Mouse (Mus musculus) heart, embryonic 12.5 days (tissue): Measurements from ENCODE around the gene Rbm8a. TPM values are rescaled to one million over a fixed set of nuclear protein-coding genes. Genes with fewer than 3 reads are reported as not detected.
"Not testable (repeated sequence)": the region's sequence is repeated elsewhere in the genome, so short reads cannot be mapped to it uniquely, and the experiment has no call there.

ENCODE experiments used
- ATAC-seq: fragments of 200-750 bp; cut with Nextera tagmentation; 2 replicates; pipeline ENCODE4 v1.8.0; 2017; ENCODE audit warnings: moderate TSS enrichment, moderate library complexity; ENCODE audit not compliant: insufficient number of reproducible peaks, low FRiP score
- H3K27ac ChIP-seq: fragments of 300-500 bp; sonication (generic); 2 replicates; pipeline ENCODE4 v1.5.1; 2016; ENCODE audit warnings: mild to moderate bottlenecking, moderate library complexity; ENCODE audit not compliant: poor library complexity, severe bottlenecking
- H3K27me3 ChIP-seq: fragments of 300-500 bp; sonication (generic); replicated peaks from 2 replicates; pipeline ENCODE4 v1.6.1; 2016; ENCODE audit warnings: mild to moderate bottlenecking, moderate library complexity
- H3K36me3 ChIP-seq: fragments of 300-500 bp; sonication (generic); 2 replicates; pipeline ENCODE4 v1.6.1; 2016; ENCODE audit warnings: mild to moderate bottlenecking, moderate library complexity
- H3K4me1 ChIP-seq: fragments of 300-500 bp; sonication (generic); replicated peaks from 2 replicates; pipeline ENCODE4 v1.6.1; 2016; ENCODE audit warnings: mild to moderate bottlenecking
- H3K4me2 ChIP-seq: fragments of 300-500 bp; sonication (generic); 2 replicates; pipeline ENCODE4 v1.6.1; 2016; ENCODE audit warnings: mild to moderate bottlenecking, moderate library complexity
- H3K4me3 ChIP-seq: fragments of 300-500 bp; sonication (generic); 2 replicates; pipeline ENCODE4 v1.5.1; 2016; ENCODE audit warnings: mild to moderate bottlenecking
- H3K9ac ChIP-seq: fragments of 300-500 bp; sonication (generic); 2 replicates; pipeline ENCODE4 v1.6.1; 2016; ENCODE audit warnings: mild to moderate bottlenecking, moderate library complexity
- H3K9me3 ChIP-seq: fragments of 300-500 bp; sonication (generic); replicated peaks from 2 replicates; pipeline ENCODE4 v1.6.1; 2016; ENCODE audit warnings: mild to moderate bottlenecking, moderate library complexity
- WGBS: fragments of 180-500 bp; shearing (Covaris S2); methylation state at CpG from one replicate; pipeline ENCODE4 v1.1.7; 2016; 5-methylcytosine and 5-hydroxymethylcytosine counted together
- polyA plus RNA-seq: library from polyadenylated mRNA; unstranded; fragments of >200 nt; fragmentation: Nextera tagmentation; extraction: Ambion mirVana; gene quantifications from 2 replicates; pipeline ENCODE4 v1.2.1, GENCODE M21; 2016

The Rbm8a gene
- polyA plus RNA-seq, 1 experiment from 2014 or later = 90.8 TPM

GRCm38 (mm10) chr3:96647365-96647764, 17.6 kb downstream of the Rbm8a start:
- ATAC-seq = no peak
- 79% methylated on average over 3 of the region's 3 CpGs for WGBS

GRCm38 (mm10) chr3:96660901-96661300, 31.2 kb downstream of the Rbm8a start:
- Histone ChIP-seq H3K36me3 (no peaks in the 10 kb centered on the region), H3K4me3 (no peak overlapping the region), H3K9ac (no peak overlapping the region), H3K27me3 (no peaks in the 10 kb centered on the region), H3K9me3 (no peaks in the 10 kb centered on the region), H3K4me2 (no peak overlapping the region), H3K27ac (no peak overlapping the region), H3K4me1 (peaks cover 10% of the 10 kb centered on the region)
- ATAC-seq = no peak
- WGBS = 75% methylated on average over 2 of the region's 2 CpGs

More at GRCm38 (mm10) chr3:96647365-96647764, 17.6 kb downstream of the Rbm8a start:
- no peaks in the 10 kb centered on the region for H3K27me3 ChIP-seq
- H3K4me2 ChIP-seq = no peak overlapping the region
- H3K4me1 ChIP-seq = peaks cover 13% of the 10 kb centered on the region
- H3K4me3 ChIP-seq = no peak overlapping the region
- H3K9ac ChIP-seq = no peak overlapping the region
- peaks cover 16% of the 10 kb centered on the region for H3K36me3 ChIP-seq
- no peaks in the 10 kb centered on the region for H3K9me3 ChIP-seq
- no peak overlapping the region for H3K27ac ChIP-seq

GRCm38 (mm10) chr3:96662731-96663316, 33.1 kb downstream of the Rbm8a start:
- peak overlapping the region; percentile 67 for H3K4me2 ChIP-seq
- ATAC-seq = no peak
- no peak overlapping the region for H3K9ac ChIP-seq
- H3K27me3 ChIP-seq = no peaks in the 10 kb centered on the region
- no peaks in the 10 kb centered on the region for H3K36me3 ChIP-seq
- peaks cover 10% of the 10 kb centered on the region for H3K4me1 ChIP-seq
- 0 out of 2 replicates have a peak overlapping the region, but pooled peaks have one; percentile 28 for H3K4me3 ChIP-seq
- no peaks in the 10 kb centered on the region for H3K9me3 ChIP-seq
- H3K27ac ChIP-seq = peak overlapping the region; percentile 1; the same call in 1 of the 2 replicates
- 46% methylated on average over 8 of the region's 8 CpGs for WGBS

GRCm38 (mm10) chr3:96663432-96664239, 33.9 kb downstream of the Rbm8a start:
- H3K9me3 ChIP-seq = no peaks in the 10 kb centered on the region
- peak overlapping the region; percentile 21; the same call in 1 of the 2 replicates for H3K9ac ChIP-seq
- peak overlapping the region; percentile 67 for H3K4me2 ChIP-seq
- H3K36me3 ChIP-seq = no peaks in the 10 kb centered on the region
- peaks cover 10% of the 10 kb centered on the region for H3K4me1 ChIP-seq
- no peaks in the 10 kb centered on the region for H3K27me3 ChIP-seq
- peak overlapping the region; percentile 1; the same call in 1 of the 2 replicates for H3K27ac ChIP-seq
- 5% methylated on average over 18 of the region's 18 CpGs for WGBS
- ATAC-seq = peak; percentile 79
- H3K4me3 ChIP-seq = peak overlapping the region; percentile 28

DNA sequence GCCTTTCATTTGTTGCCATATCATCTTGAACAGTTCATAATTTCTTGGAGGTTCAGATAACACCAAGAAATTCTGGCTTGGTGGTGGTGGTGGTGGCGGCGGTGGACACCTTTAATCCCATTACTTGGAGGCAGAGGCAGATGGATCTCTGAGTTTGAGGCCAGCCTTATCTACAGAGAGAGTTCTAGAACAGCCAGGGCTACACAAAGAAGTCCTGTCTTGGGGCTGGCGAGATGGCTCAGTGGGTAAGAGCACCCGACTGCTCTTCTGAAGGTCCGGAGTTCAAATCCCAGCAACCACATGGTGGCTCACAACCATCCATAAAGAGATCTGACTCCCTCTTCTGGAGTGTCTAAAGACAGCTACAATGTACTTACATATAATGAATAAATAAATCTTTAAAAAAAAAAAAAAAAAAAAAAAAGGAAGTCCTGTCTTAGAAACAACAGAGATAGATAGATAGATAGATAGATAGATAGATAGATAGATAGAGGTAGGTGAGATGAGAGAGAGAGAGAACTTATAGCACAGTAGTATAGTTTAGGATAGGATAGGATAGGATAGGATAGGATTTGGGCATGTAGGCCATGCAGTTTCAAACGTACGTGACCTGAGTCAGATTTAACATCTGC, 36.1 kb downstream of the Rbm8a start:
- H3K27me3 ChIP-seq, H3K36me3 ChIP-seq, H3K4me2 ChIP-seq, ATAC-seq, H3K9me3 ChIP-seq, H3K9ac ChIP-seq, H3K27ac ChIP-seq, H3K4me3 ChIP-seq: not testable (repeated sequence)
- 80% methylated on average over 7 of the region's 7 CpGs for WGBS
- peaks cover 17% of the 10 kb centered on the region for H3K4me1 ChIP-seq

- Histone ChIP-seq H3K9ac (no peak overlapping the region), H3K36me3 (no peaks in the 10 kb centered on the region), H3K27me3 (peaks cover 9% of the 10 kb centered on the region), H3K4me2 (no peak overlapping the region), H3K27ac (no peak overlapping the region), H3K4me1 (peaks cover 17% of the 10 kb centered on the region), H3K4me3 (no peak overlapping the region), H3K9me3 (no peaks in the 10 kb centered on the region)
- no peak for ATAC-seq
- WGBS = 82% methylated on average over 5 of the region's 5 CpGs
Observed at GRCm38 (mm10) chr3:96666916-96667315, 37.2 kb downstream of the Rbm8a start.

- Histone ChIP-seq H3K27ac (no peak overlapping the region), H3K4me2 (no peak overlapping the region), H3K9ac (no peak overlapping the region), H3K4me3 (no peak overlapping the region), H3K27me3 (peaks cover 9% of the 10 kb centered on the region), H3K4me1 (peaks cover 17% of the 10 kb centered on the region), H3K36me3 (no peaks in the 10 kb centered on the region), H3K9me3 (no peaks in the 10 kb centered on the region)
- 36% methylated on average over 1 of the region's 1 CpGs for WGBS
- ATAC-seq = no peak
Observed at GRCm38 (mm10) chr3:96667316-96667715, 37.6 kb downstream of the Rbm8a start.

DNA sequence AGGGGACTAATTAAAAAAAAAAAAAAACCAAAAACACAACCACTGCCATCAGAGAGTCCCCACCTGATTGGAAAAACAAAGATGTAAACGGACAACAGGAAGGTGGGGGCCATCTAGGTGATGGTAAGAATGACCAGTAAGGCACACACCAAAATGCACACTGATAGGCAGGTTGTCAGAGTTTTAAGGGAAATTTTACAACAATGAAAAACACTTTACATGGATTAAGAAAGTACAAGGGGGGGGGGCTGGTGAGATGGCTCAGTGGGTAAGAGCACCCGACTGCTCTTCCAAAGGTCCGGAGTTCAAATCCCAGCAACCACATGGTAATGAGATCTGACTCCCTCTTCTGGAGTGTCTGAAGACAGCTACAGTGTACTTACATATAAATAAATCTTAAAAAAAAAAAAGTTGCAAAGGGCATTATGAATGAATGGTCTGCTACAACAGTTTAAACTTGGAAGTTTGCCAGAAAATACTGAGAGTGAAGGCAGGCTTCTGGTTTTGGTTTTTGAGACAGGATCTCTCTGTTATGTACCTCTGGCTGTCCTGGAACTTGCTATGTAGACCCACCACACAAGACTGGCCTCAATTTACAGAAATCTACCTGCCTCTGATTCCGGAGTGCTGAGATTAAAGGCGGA, 38.8 kb downstream of the Rbm8a start:
- Histone ChIP-seq H3K4me2 (no peak overlapping the region), H3K9ac (no peak overlapping the region), H3K4me3 (no peak overlapping the region), H3K27ac (no peak overlapping the region), H3K36me3 (no peaks in the 10 kb centered on the region), H3K4me1 (peaks cover 11% of the 10 kb centered on the region), H3K9me3 (no peaks in the 10 kb centered on the region), H3K27me3 (peaks cover 9% of the 10 kb centered on the region)
- no peak for ATAC-seq
- WGBS = 89% methylated on average over 5 of the region's 5 CpGs

DNA sequence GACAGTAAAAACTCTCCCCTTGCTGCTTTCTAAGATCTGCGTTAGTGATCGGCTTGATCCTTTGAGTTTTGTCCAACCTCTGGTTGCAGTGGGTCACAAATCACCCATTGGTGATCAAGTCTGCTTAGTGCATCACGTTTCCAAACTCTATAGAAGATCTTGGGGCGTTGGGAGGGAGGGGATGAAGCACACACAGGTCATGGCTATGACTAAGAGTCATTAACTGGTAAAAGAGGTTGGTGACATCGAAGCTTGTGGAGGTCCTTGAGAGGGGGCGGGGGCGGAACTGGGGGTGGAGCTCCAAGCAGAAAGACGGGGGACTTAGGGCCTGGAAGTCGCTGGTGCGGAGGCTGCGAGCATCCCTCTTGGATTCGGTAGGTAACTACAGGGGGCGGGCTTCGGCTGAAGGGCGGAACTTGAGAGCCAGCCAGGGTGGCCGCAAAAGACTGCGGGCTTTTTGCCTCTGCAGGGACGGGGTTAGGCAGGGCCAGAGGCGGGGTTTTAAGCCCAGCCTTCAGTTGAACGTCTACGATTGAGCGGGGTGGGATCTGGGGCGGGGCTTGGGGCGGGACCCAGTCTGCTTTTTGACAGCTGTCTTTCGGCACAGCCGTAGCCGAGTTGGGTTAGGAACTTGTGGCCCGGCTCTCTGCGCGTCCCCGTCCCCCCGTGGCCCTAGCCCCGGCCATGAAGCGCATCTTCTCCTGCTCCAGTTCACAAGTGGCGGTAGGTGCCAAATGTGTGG, 40.2 kb downstream of the Rbm8a start, which contains the start of gene Ankrd35:
Ankrd35 (plus strand) TSS at position 405 of the 742 bp plus-strand sequence.
- peak within 1 kb of the TSS; percentile 80 for H3K4me2 ChIP-seq
- WGBS = 6% methylated on average over 35 of the region's 35 CpGs
- H3K36me3 ChIP-seq = no peaks in the 10 kb centered on the region
- peaks cover 9% of the 10 kb centered on the region for H3K27me3 ChIP-seq
- peak; percentile 90 for ATAC-seq
- peak within 1 kb of the TSS; percentile 52 for H3K9ac ChIP-seq
- no peaks in the 10 kb centered on the region for H3K9me3 ChIP-seq
- H3K4me1 ChIP-seq = peaks cover 6% of the 10 kb centered on the region
- no peak within 1 kb of the TSS for H3K27ac ChIP-seq
- peak within 1 kb of the TSS; percentile 46 for H3K4me3 ChIP-seq

DNA sequence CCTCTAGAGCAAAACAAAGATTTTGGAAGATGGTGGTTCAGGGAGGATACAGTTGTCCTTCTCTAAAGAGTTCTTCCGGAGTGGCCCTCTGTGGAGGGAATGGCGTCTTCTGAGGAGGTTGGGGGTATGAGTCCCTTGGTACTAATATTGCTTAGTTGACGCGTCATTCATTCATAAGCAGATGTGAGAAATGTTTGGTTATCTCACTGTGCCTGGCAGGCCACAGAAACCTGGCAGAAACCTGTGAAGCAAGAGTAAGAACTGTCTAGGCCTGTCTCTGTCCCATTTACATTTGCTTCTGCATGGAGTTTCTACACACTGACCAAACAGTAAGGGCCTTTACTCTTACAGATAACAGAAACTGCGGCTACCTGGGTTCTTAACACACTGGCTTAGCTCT, 41.8 kb downstream of the Rbm8a start:
- Histone ChIP-seq H3K4me3 (no peak overlapping the region), H3K9me3 (no peaks in the 10 kb centered on the region), H3K27ac (no peak overlapping the region), H3K4me2 (no peak overlapping the region), H3K36me3 (no peaks in the 10 kb centered on the region), H3K27me3 (peaks cover 9% of the 10 kb centered on the region), H3K4me1 (peaks cover 6% of the 10 kb centered on the region), H3K9ac (no peak overlapping the region)
- WGBS = 90% methylated on average over 5 of the region's 5 CpGs
- ATAC-seq = no peak
